Mouse (Mus musculus): ENCODE results near the gene Actr1a.

DNA sequence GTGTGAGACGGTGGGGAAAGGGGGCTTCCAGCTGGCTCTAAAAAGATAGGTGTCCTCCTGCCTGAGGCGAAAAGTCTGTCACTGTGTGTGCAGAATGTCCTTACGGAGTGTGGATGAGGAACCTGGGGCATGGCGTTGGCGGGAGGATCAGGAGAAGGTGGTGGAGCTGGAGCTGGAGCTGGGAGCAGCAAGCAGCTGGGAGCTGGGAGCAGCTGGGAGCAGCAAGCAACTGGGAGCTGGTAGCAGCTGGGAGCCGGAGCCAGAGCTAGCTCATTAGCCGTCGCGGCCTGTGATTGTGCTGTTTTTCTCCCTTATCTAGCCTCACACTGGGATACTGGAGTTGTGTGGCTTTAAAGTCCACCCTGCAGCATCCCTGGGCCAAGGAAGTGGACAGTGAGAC, 20.7 kb upstream of the Actr1a start:
- TF ChIP-seq POLR2A (IDR thresholded peaks at IDR 0.05; ENCODE audit: insufficient read depth, low read depth, low read length), result no peak
- TF ChIP-seq CTCF (IDR thresholded peaks at IDR 0.05), result no peak
- no peak for TF ChIP-seq EP300 (IDR thresholded peaks at IDR 0.05; ENCODE audit: insufficient read depth, low read depth, low read length)

Data from heart, adult 2 months (tissue).